Mouse (Mus musculus): ENCODE results near the gene Hpca.

- TF ChIP-seq CTCF (conservative IDR thresholded peaks at IDR 0.05; ENCODE audit: insufficient read depth, insufficient read length, low read depth, low read length) (no peak), POLR2A (IDR thresholded peaks at IDR 0.05; ENCODE audit: low read depth, low read length) (no peak)
Observed at GRCm38 (mm10) chr4:129135637-129136036, 13.8 kb upstream of the Hpca start.
